Mouse (Mus musculus) adrenal gland, postnatal 10 days (tissue): ENCODE measurements around the gene Stk24. TPM values are rescaled to one million over a fixed set of nuclear protein-coding genes. Genes with fewer than 3 reads are reported as not detected.

ENCODE experiments used
- DNase-seq: peaks from one replicate; pipeline ENCODE4 v3.0.0; 2021; ENCODE audit warnings: mixed read lengths
- total RNA-seq, 2 experiments: library from RNA; stranded (reverse); gene quantifications; 2 replicates each; pipeline ENCODE4 v1.2.3; 2021

The Stk24 gene
- total RNA-seq, 2 experiments from 2014 or later, result 82.8 to 91.1 TPM

- no peak for DNase-seq
These were observed 28.1 kb downstream of the Stk24 start for GRCm38 (mm10) chr14:121351737-121352136.

- DNase-seq, result no peak
These were observed 29.8 kb downstream of the Stk24 start for GRCm38 (mm10) chr14:121350011-121350410.

GRCm38 (mm10) chr14:121349291-121349690 lies 30.5 kb downstream of the Stk24 start:
- DNase-seq, result no peak

- DNase-seq, result peak; percentile 63
These were observed 31.6 kb downstream of the Stk24 start for GRCm38 (mm10) chr14:121348256-121348655.

GRCm38 (mm10) chr14:121347134-121347533 lies 32.7 kb downstream of the Stk24 start:
- peak; percentile 57 for DNase-seq

- DNase-seq, result no peak
These were observed 33.2 kb downstream of the Stk24 start for GRCm38 (mm10) chr14:121346654-121347053.

- no peak for DNase-seq
These were observed 33.8 kb downstream of the Stk24 start for GRCm38 (mm10) chr14:121346053-121346452.

GRCm38 (mm10) chr14:121344928-121345327 lies 34.9 kb downstream of the Stk24 start:
- no peak for DNase-seq

GRCm38 (mm10) chr14:121342885-121343284 lies 36.9 kb downstream of the Stk24 start:
- no peak for DNase-seq

GRCm38 (mm10) chr14:121339951-121340401 lies 39.8 kb downstream of the Stk24 start:
- peak; percentile 75 for DNase-seq

GRCm38 (mm10) chr14:121338819-121339573 lies 40.8 kb downstream of the Stk24 start:
- DNase-seq, result no peak

- DNase-seq, result no peak
These were observed 49.8 kb downstream of the Stk24 start for GRCm38 (mm10) chr14:121330090-121330408.

GRCm38 (mm10) chr14:121329401-121330089 lies 50.3 kb downstream of the Stk24 start:
- no peak for DNase-seq

GRCm38 (mm10) chr14:121328878-121329277 lies 50.9 kb downstream of the Stk24 start:
- no peak for DNase-seq

GRCm38 (mm10) chr14:121326432-121326831 lies 53.4 kb downstream of the Stk24 start:
- no peak for DNase-seq

GRCm38 (mm10) chr14:121324521-121325330 lies 55.1 kb downstream of the Stk24 start:
- DNase-seq, result no peak

GRCm38 (mm10) chr14:121322641-121323040 lies 57.2 kb downstream of the Stk24 start:
- no peak for DNase-seq

- no peak for DNase-seq
These were observed 57.7 kb downstream of the Stk24 start for GRCm38 (mm10) chr14:121322150-121322549.

GRCm38 (mm10) chr14:121318382-121318781 lies 61.4 kb downstream of the Stk24 start:
- DNase-seq, result no peak

- no peak for DNase-seq
These were observed 62.5 kb downstream of the Stk24 start for GRCm38 (mm10) chr14:121317312-121317671.

GRCm38 (mm10) chr14:121316631-121317311 lies 63.0 kb downstream of the Stk24 start:
- DNase-seq, result no peak

GRCm38 (mm10) chr14:121316136-121316535 lies 63.7 kb downstream of the Stk24 start:
- no peak for DNase-seq
